Mouse (Mus musculus) spleen, postnatal 36 days (tissue): ENCODE data around the gene Dap.

Experiments used
- DNase-seq, 2 experiments: peaks; one replicate each; pipeline ENCODE4 v3.0.0; 2022; ENCODE audit warnings: low spot score in 2 of 2, mixed read lengths in 1 of 2

Gene Dap

DNA sequence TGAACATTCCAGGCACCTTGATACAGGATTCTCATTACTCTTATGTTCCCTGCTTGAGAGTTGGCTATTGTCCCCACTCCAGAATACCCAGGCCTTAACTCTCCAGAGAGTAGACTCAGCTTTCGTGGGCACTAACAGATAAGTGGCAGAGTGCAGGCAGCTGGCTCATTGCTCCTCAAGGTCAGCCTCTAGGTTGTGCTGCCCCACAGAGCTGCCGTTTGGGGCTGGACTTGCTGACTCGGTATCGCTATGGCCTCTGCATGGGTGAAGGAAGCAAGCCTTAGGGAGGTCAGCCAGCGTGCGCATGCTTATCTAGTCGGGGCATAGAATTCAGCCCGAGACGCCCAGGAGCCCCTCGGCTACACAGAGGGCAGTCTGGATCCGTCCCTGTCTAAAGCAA lies 13.3 kb downstream of the Dap start:
- DNase-seq: no peak

DNA sequence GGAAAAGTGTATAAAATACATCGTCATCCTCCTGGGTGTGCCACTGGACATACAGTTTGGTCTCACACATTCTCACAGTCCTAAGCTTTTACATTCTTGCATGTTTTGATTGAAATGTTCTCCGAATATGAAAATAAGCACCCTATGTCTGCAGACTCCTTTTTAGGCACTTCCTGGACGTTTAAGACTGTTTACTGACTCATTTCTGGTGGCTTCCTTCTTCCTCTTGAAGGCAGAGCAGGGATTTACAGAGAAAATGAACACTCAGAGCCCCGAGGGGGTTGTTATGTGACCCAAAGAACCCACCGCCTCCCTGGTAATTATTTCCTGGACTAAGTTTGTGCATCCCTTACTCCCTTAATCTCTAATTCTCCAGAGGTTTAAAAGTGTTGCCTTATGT lies 13.8 kb downstream of the Dap start:
- no peak for DNase-seq

DNA sequence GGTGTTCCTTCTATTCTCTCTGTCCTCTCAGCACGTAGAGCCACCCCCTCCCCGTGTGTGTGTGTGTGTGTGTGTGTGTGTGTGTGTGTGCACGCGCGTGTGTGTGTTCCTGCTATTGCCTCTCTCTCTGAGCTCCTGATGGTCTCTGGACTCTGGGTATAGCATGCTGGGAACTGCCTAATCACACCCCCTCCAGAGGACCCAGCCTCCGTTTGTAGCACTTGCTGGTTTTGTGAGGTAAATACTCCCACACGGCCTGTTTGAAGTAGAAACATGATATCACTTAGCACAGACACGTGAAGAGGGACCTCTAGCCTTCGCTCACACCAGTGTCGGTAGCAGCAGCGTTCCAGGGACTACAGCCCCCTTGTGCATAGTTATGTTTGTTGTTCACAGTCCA lies 14.5 kb downstream of the Dap start:
- no peak for DNase-seq

DNA sequence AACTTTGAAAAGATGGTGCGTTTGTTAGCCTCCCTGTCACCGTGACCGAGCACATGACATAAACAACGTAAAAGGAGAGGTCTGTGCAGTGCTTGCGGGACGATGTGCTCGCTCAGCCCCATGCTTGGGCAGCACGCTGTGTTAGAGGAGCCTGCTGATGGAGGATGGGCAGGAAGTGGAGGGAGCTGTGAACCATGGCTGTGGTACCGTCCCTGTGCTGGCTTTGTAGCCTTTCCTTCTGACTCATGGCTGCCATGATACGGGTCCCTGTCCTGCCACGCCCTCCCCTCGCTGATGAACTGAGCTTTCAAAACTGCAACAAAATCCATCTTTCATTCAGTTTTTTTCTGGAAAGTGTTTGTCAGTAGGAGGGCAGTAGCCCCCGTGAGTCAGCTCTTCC lies 15.6 kb downstream of the Dap start:
- no peak for DNase-seq

DNA sequence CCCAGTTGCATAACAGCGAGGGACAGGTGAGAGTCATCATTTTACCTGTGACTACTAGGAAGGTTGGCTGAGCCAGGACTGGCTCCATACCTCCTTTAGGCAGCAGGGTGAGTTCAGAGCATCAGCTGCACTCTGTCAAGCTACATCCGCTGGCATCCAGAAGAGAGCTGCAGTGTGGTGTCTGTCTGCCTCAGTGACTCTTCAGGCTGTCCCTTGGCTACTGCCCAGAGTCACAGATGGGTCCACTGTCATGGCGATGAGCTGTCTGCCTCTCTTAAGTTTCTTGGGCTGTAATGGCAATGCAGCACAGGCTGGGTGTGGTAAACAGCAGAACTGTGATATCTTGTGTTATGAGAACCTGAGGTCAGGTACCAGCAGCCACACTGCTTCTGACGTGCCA lies 16.1 kb downstream of the Dap start:
- no peak for DNase-seq

- DNase-seq: no peak
These were observed 19.1 kb downstream of the Dap start for GRCm38 (mm10) chr15:31243260-31243659.

- no peak for DNase-seq
These were observed 20.8 kb downstream of the Dap start for GRCm38 (mm10) chr15:31244696-31245445.

DNA sequence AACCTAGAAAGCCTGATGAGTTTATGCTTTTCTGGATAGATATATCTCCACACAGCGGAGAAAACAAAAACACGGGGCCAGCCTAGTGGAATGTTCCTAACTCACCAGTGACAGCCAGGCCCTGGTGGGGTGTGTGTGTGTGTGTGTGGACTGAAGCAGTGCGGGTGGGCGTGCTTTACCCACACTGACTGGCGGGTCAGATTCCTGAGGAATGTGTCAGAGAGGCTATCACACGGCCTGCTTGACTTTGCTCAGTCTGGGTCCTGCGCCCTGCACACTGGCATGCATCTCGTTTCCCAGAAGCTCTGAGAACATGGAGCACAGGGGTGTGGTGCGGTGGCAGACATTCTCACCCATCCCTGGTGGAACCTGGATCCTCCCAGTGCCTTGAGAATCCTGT lies 21.8 kb downstream of the Dap start:
- no peak for DNase-seq

DNA sequence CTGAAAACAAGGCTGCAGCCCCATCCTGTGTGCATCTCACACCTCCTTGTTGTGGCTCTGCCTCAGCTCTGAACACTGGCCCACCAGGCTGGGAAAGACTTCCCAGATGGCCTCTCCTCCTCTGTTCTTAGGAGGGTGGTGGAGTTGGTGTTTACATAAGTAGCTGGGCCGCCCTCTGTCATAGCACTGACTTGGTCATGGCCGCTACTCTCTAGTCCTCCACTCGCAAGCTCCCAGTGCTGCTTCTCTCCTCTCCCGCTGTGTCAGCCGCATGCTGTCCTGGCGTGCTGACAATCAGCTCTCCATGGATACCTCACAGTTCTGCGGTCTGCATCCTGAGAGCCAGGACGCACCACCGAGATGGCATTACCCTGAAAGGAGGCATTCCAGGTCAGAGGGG lies 22.9 kb downstream of the Dap start:
- no peak for DNase-seq

- no peak for DNase-seq
These were observed 24.8 kb downstream of the Dap start for GRCm38 (mm10) chr15:31248882-31249281.

DNA sequence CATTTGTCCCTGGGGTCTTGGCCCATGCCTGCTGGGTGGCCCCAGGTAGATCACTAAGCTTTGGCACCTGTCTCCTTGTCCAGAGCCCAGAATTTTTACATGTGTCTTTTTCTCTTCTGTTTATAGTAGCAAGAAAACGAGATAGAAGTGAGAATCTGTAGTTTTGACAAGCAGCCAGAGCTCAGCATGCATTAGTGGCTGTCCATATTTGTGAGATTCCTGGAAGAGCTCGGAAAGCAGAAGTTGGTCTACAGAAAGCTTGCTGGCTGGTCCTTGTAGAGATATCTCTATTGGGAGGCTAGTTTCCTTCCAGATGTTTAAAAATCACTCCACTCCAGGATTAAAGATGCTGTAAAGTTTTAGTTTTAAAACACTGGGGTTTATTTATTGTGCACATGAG lies 25.9 kb downstream of the Dap start:
- no peak for DNase-seq

DNA sequence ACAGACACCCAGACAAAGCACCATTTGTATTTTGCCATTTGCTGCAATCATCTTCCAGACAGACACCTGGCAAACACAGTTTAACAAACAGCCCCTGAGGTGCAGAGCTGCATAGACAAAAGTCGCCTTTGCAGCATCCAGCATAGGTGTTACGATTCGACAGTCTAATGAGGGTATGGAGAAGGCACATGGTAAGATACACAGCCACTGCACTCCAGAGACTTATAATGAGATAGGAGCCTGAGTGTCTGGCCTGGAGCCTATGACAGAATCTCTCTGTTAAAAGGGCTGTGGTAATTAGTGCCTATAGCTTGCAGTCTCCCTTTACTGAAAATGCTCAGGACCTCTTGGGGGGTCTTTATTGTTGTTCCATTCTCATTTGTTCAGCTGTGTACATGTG lies 26.6 kb downstream of the Dap start:
- no peak for DNase-seq

DNA sequence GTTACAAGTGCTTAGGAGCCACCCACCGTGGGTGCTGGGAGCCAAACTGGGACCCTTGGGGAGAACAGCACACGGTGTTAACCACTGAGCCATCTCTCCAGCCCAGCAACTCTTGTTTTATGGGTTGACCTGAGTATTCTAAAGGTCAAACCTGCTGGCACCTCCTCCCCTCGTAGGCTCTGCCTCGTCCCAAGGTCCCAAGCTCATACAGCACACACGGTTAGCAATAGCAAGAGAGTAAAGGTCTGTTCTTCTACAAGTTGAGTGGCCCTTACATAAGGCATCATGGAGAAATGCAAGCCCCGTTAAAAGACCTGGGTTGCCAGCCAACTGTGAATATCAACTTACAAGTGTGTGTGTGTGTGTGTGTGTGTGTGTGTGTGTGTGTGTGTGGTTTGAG lies 27.1 kb downstream of the Dap start:
- no peak for DNase-seq

- no peak for DNase-seq
These were observed 28.6 kb downstream of the Dap start for GRCm38 (mm10) chr15:31252590-31253311.

- DNase-seq: no peak
These were observed 29.3 kb downstream of the Dap start for GRCm38 (mm10) chr15:31253380-31253779.

DNA sequence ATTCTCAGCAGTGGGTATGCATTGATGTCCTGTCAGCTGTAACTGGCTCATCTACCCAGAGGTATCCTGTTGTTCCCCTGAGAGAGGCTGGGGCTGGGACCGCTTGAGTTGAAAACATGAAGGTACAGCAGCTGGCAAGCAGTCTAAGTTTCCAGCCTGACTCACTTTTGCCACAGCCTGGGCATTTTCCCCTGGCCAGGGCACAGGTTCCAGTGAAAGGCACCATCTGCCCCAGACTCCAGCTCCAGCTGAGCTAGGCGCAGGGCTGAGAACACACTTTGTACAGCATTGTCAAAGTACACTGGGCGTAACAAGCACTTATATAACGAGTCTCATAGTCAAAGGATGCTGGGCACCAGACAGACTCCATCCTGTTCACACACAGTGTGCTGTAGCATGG lies 29.8 kb downstream of the Dap start:
- DNase-seq: no peak

DNA sequence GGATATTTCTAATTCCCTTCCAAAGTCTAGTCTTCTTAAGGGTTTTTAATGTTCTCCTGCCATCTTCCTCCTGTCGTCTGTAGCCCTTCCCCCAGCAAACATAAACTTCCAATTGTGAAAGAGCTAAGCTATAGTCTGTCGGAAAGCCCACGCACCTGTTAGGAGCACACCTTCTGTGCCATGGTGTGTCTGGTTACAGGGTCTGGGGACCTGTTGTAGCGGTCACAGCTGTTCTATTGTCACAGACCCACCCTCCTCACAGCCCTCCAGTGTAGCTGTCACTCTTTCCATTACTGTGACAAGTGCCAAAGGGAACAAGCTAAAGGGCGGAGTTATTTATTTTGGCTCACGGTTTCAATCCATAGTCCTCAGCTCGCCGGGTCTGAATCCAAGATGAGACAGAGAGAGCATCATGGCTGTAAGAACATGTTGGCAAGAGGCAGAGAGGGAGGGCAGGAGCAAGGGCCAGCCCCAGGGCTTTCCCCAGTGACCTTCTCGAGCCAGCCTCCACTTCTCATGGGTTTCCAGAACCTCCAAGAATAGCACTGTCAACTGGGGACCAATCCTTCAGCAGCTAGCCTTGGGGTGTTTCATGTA lies 30.9 kb downstream of the Dap start:
- no peak for DNase-seq

DNA sequence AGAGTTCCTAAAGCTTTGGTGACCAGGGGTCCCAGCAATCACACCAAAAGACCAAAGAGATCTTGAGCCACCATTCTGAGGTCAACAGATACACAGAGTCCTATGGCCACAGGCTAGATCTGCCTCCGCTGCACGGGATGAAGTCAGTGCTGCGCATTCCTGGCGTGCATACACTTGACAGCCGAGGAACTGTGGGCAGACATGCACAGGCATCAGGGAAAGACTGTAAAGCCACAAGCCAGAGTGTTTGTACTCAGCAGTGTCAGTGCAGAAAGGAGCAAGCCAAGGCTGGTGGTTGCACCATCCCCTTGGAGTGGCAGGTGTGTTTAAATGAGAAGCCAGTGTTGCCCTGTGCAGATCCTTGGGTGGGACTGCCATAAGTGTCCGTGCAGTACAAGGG lies 31.6 kb downstream of the Dap start:
- no peak for DNase-seq

DNA sequence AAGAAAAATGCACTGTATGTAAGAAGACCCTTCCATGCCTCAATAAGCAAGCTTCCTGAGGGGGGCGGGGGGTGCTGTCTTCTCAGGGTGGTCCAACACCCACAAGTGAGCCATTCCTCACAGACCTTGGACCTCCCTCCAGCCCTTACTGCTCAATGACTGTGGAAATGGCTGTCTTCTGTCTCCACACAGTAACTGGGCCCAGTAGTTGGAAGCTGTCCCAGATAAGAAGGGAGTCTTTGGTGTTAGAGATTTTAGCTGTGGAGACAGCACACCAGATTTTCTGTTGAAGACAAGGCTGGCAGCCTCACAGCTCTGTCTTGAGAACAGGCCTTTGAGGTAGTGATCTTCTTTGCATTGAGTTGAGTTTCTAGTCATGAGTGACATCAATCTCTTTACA lies 33.2 kb downstream of the Dap start:
- no peak for DNase-seq

GRCm38 (mm10) chr15:31258029-31258692 lies 34.0 kb downstream of the Dap start:
- no peak for DNase-seq

DNA sequence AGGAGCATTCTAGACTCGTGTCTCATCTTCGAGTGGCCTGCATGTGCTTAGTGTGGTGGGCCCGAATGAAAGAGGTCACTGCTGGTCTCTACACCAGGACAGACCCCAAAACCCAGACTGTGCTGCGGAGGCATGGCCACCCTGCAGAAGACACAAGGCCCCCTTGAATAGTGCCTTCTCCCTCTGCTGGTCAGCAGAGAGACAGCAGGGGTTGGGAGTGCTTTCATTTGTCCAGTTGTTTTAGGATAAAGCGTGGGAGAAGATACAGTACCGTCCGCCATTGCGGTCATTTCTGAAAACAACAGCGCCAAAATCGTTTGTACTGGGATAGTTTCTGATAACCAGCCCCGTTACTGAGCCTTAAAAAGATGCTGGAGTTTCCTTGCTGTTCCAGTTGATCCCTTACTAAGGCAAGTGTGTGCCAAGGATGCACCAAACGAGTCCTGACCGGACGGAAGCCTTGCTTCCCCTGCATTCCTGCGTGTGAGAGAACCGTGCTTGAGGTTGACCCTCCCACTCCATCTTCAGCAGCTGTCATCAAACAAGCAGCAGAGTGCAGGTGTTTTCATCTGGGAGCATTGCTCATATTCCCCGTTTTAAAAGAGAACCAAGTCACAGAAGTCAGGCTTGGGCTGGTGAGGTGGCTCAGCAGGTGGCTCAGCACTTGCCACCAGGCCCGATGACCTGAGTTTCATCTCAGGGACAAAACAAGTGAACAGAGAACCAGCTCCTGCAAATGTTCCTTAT lies 34.8 kb downstream of the Dap start:
- DNase-seq: no peak

DNA sequence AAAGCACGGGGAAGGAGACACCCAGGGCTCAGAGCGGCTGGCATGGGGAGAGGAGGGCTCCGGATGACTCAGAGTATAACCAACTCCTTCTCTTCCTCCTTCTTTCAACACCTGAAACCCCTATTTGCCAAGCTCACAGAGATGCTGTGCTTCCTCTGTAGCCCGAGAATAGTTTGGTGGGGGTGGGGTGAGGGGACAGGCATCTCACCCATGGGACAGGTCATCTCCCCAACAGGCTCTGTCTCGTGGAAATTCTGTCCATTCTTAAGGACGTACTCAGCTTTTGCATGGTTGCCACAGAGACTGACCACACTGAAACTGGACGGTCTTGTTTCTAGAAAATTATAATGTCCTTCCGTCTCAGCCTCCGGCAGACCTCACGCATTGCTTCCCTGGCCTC lies 37.0 kb downstream of the Dap start:
- DNase-seq: no peak
